In genomic region chr16:75190316-75190715, GRCm38 (mm10) we compare ENCODE assay signal across 20 mouse cellular contexts.
"Had no signal": no experiment of that assay in that cellular context is flagged by ENCODE, and none has a peak within 500 bp of the region (broad histone marks: within the 10 kb centered on the region; RNA-seq: fewer than 3 reads in every experiment).

No protein-coding gene starts in this region.

- H3K27ac ChIP-seq: liver, embryonic 13.5 days; liver, embryonic 15.5 days; lung, embryonic 15.5 days; macrophage; midbrain, embryonic 13.5 days; neural tube, embryonic 12.5 days had no signal

- H3K9ac ChIP-seq: liver, embryonic 13.5 days; liver, embryonic 15.5 days; liver, postnatal 0 days; lung, embryonic 15.5 days; midbrain, embryonic 13.5 days; neural tube, embryonic 12.5 days had no signal

- H3K4me3 ChIP-seq: liver, embryonic 13.5 days; liver, embryonic 15.5 days; lung, embryonic 15.5 days; megakaryocyte, embryonic 14.5 days; midbrain, embryonic 13.5 days; neural tube, embryonic 12.5 days had no signal

- H3K9me3 ChIP-seq: liver, embryonic 13.5 days; liver, embryonic 15.5 days; lung, embryonic 15.5 days; midbrain, embryonic 13.5 days; neural tube, embryonic 12.5 days had no signal

- H3K4me1 ChIP-seq: liver, embryonic 13.5 days; liver, embryonic 15.5 days; lung, embryonic 15.5 days; megakaryocyte, embryonic 14.5 days; midbrain, embryonic 13.5 days; neural tube, embryonic 12.5 days had no signal

- H3K27me3 ChIP-seq: liver, embryonic 13.5 days; liver, embryonic 15.5 days; lung, embryonic 15.5 days; megakaryocyte, embryonic 14.5 days; midbrain, embryonic 13.5 days; neural tube, embryonic 12.5 days had no signal

- H3K4me2 ChIP-seq: liver, embryonic 13.5 days; liver, embryonic 15.5 days; lung, embryonic 15.5 days; midbrain, embryonic 11.5 days; midbrain, embryonic 13.5 days; neural tube, embryonic 12.5 days had no signal

- ATAC-seq: liver, postnatal 0 days; lung, postnatal 0 days; midbrain, embryonic 13.5 days had no signal

- H3K36me3 ChIP-seq: liver, embryonic 13.5 days; liver, embryonic 15.5 days; lung, embryonic 15.5 days; midbrain, embryonic 13.5 days; neural tube, embryonic 12.5 days had no signal

- DNase-seq: liver, embryonic 13.5 days; liver, postnatal 0 days; lung, adult 2 months; lung, postnatal 14 days; lung, postnatal 36 days; right cerebral cortex, adult 18-20 months; right cerebral cortex, postnatal 25 days; right cerebral cortex, postnatal 4 days; spleen, adult 18-20 months; thymus, adult 18-20 months; thymus, postnatal 14 days; thymus, postnatal 36 days had no signal
